Mouse (Mus musculus) heart, postnatal 0 days (tissue): ENCODE measurements around the gene Elp6. TPM values are rescaled to one million over a fixed set of nuclear protein-coding genes. Genes with fewer than 3 reads are reported as not detected.

Experiments
- ATAC-seq: fragments of 200-750 bp; cut with Nextera tagmentation; 2 replicates; pipeline ENCODE4 v1.8.0; 2017; ENCODE audit warnings: low read depth, moderate number of reproducible peaks, moderate library complexity; ENCODE audit not compliant: insufficient read depth
- DNase-seq: peaks from one replicate; pipeline ENCODE4 v3.0.0-alpha.2; 2016; ENCODE audit warnings: low spot score
- H3K27ac ChIP-seq: fragments of 300-500 bp; sonication (generic); 2 replicates; pipeline ENCODE4 v1.5.1; 2014; ENCODE audit warnings: low read depth, mild to moderate bottlenecking
- H3K27me3 ChIP-seq: fragments of 300-500 bp; sonication (generic); 2 replicates; pipeline ENCODE4 v1.6.1; 2014; ENCODE audit warnings: low read length, mixed read lengths; ENCODE audit not compliant: control insufficient read depth, insufficient read depth
- H3K36me3 ChIP-seq: fragments of 300-500 bp; sonication (generic); replicated peaks from 2 replicates; pipeline ENCODE4 v1.6.1; 2014; ENCODE audit warnings: low read length, mixed read lengths; ENCODE audit not compliant: control insufficient read depth, insufficient read depth
- H3K4me1 ChIP-seq: fragments of 300-500 bp; sonication (generic); 2 replicates; pipeline ENCODE4 v1.6.1; 2014; ENCODE audit warnings: antibody characterized with exemption; ENCODE audit not compliant: control insufficient read depth, insufficient read depth
- H3K4me2 ChIP-seq: fragments of 300-500 bp; sonication (generic); 2 replicates; pipeline ENCODE4 v1.6.1; 2014; ENCODE audit warnings: low read depth, mild to moderate bottlenecking, low read length, moderate library complexity
- H3K4me3 ChIP-seq: fragments of 300-500 bp; sonication (generic); 2 replicates; pipeline ENCODE4 v1.5.1; 2014; ENCODE audit warnings: low read depth, low read length
- H3K9ac ChIP-seq: fragments of 300-500 bp; sonication (generic); replicated peaks from 2 replicates; pipeline ENCODE4 v1.6.1; 2014; ENCODE audit warnings: low read depth, low read length, mixed read lengths
- H3K9me3 ChIP-seq: fragments of 300-500 bp; sonication (generic); replicated peaks from 2 replicates; pipeline ENCODE4 v1.6.1; 2016; ENCODE audit warnings: low read length; ENCODE audit not compliant: control insufficient read depth
- CTCF ChIP-seq: IDR thresholded peaks from 2 replicates; pipeline ENCODE4 v1.5.1; 2016; ENCODE audit warnings: antibody characterized with exemption, control low read depth, low read depth
- EP300 ChIP-seq: IDR thresholded peaks from 2 replicates; pipeline ENCODE4 v1.6.1; 2016; ENCODE audit warnings: antibody characterized with exemption, low read depth
- WGBS: fragments of 180-500 bp; shearing (Covaris S2); extraction: QIAGEN DNeasy Blood & Tissue Kit; methylation state at CpG from one replicate; pipeline ENCODE4 v1.1.7; 2014; 5-methylcytosine and 5-hydroxymethylcytosine counted together
- polyA plus RNA-seq: library from polyadenylated mRNA; unstranded; fragments of >200 nt; fragmentation: Nextera tagmentation; extraction: Ambion mirVana; gene quantifications from 2 replicates; pipeline ENCODE4 v1.2.1, GENCODE M21; 2015
- total RNA-seq: library from RNA; depleted of rRNA; stranded (reverse); fragments of >200 nt; gene quantifications from 2 replicates; pipeline ENCODE4 v1.2.3, GENCODE M21; 2014; ENCODE audit warnings: low replicate concordance

The Elp6 gene
- total and polyA plus RNA-seq, 2 experiments from 2014 or later, result 6.8 to 21.9 TPM

- Histone ChIP-seq H3K4me3 (no peak overlapping the region), H3K27ac (no peak overlapping the region), H3K4me2 (no peak overlapping the region), H3K36me3 (no peaks in the 10 kb centered on the region), H3K27me3 (no peaks in the 10 kb centered on the region), H3K9ac (no peak overlapping the region), H3K9me3 (no peaks in the 10 kb centered on the region), H3K4me1 (no peaks in the 10 kb centered on the region)
- TF ChIP-seq EP300, result no peak
- TF ChIP-seq CTCF, result no peak
- no peak for DNase-seq
- ATAC-seq, result no peak
- WGBS, result 87% methylated on average over 5 of the region's 5 CpGs
Observed at GRCm38 (mm10) chr9:110350188-110350587, 45.2 kb downstream of the Elp6 start.

DNA sequence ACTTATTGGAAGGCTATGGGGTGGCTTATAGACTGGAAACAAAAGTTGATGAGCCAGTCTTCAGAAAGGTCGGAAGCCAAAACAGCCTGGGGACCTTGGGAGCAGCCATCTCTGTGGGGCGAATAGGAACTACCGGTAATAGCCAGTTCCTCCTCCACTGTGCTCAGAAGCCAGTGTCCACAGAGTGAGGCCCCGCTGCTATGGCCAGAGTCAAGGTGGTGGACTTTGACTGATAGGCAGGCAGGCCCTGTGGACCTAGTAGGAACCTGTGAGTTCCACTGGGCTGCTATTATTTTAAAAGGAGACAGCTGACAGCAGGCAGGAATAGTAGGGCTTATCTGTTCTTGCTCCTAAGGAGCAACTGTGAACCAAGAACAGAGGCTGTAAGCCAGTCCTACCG is 45.6 kb downstream of the Elp6 start:
- Histone ChIP-seq H3K27me3 (no peaks in the 10 kb centered on the region), H3K4me3 (no peak overlapping the region), H3K9me3 (no peaks in the 10 kb centered on the region), H3K4me2 (no peak overlapping the region), H3K9ac (no peak overlapping the region), H3K36me3 (no peaks in the 10 kb centered on the region), H3K4me1 (no peaks in the 10 kb centered on the region), H3K27ac (no peak overlapping the region)
- DNase-seq (no peak), ATAC-seq (no peak)
- no peak for TF ChIP-seq CTCF
- no peak for TF ChIP-seq EP300
- WGBS, result 81% methylated on average over 5 of the region's 5 CpGs

- Histone ChIP-seq H3K9ac (no peak overlapping the region), H3K4me3 (no peak overlapping the region), H3K36me3 (no peaks in the 10 kb centered on the region), H3K4me1 (no peaks in the 10 kb centered on the region), H3K9me3 (no peaks in the 10 kb centered on the region), H3K4me2 (no peak overlapping the region), H3K27ac (no peak overlapping the region), H3K27me3 (no peaks in the 10 kb centered on the region)
- ATAC-seq (no peak), DNase-seq (no peak)
- TF ChIP-seq EP300, result no peak
- TF ChIP-seq CTCF, result no peak
- WGBS, result 82% methylated on average over 2 of the region's 2 CpGs
Observed at GRCm38 (mm10) chr9:110351350-110351749, 46.4 kb downstream of the Elp6 start.

DNA sequence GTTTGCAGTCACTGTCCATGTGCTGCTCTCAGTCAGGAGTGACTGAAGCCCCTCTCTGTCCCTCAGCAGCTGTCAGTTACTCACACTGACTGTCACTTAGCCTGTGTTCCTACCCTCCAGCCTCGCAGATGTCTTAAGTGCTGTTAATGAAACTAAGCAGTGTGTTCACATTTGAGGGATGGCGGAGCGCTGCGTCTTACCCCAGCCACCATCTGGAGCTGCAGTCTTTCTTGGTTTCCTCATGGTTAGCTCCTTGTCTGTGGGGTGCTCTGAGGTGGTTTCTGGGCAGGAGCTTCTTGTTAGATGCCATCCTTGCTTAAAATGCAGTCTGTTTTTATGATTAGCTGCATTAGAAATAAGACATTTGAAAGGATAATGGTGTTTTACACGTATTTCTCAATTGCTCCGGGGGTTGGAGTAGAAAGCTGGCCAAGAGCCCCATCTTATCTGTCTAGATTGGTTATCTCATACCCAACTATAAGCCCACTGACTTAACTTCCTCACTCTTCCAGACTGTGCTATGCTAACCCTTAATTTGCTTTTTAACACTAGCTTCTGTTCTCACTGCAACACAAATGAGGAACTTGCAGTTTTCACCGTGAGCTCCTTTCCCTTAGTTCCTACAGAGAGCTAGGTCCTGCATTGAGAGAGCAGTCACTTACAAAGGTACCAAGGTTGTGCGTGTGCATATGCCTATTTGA is 47.1 kb downstream of the Elp6 start:
- WGBS, result 74% methylated on average over 8 of the region's 8 CpGs
- Histone ChIP-seq H3K4me2 (no peak overlapping the region), H3K27me3 (no peaks in the 10 kb centered on the region), H3K27ac (no peak overlapping the region), H3K4me3 (no peak overlapping the region), H3K36me3 (no peaks in the 10 kb centered on the region), H3K4me1 (no peaks in the 10 kb centered on the region), H3K9ac (no peak overlapping the region), H3K9me3 (no peaks in the 10 kb centered on the region)
- TF ChIP-seq EP300 (no peak), CTCF (no peak)
- no peak for DNase-seq
- no peak for ATAC-seq

DNA sequence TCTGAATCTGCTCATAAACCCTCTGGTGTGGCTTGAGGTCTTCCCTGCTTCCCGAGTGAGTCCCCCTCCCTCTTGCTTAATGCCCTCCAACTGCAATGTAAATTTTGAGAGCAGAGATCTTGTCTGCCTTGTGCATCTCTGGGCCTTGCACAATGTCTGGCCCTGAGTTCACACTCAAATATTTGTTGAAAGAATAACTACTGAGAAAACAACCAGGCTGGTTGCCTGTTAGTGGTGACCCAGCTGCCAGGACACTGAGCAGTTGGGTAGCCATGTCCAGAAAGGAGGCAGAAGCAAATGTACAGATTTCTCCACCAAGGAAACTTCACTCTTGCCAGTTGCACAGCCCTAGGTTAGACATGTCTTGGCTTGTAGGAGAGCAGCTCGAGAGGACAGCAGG is 53.4 kb downstream of the Elp6 start:
- H3K36me3 ChIP-seq, result peaks cover 9% of the 10 kb centered on the region
- no peaks in the 10 kb centered on the region for H3K4me1 ChIP-seq
- no peak overlapping the region for H3K9ac ChIP-seq
- H3K27ac ChIP-seq, result no peak overlapping the region
- no peak for TF ChIP-seq EP300
- TF ChIP-seq CTCF, result no peak
- no peak overlapping the region for H3K4me2 ChIP-seq
- DNase-seq, result no peak
- no peak overlapping the region for H3K4me3 ChIP-seq
- WGBS, result 81% methylated on average over 2 of the region's 2 CpGs
- H3K27me3 ChIP-seq, result no peaks in the 10 kb centered on the region
- no peaks in the 10 kb centered on the region for H3K9me3 ChIP-seq
- ATAC-seq, result no peak

DNA sequence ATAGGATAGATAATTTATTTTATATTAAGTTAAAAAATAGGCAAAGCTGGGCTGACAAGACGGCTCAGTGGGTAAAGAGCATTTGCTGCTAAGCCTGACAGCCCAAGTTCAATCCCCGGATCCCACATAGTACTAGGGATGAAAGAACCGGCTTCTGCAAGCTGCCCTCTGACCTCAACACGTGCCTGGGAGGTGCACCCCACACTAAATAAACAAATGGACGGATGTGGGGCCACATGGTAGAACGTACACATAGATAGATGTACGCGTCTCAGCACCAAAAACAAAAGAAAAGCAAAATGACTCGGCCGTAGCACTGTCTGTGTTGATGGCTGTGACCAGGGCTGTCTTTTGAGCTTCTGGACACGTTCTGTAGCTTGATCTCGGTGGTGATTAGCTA is 56.3 kb downstream of the Elp6 start:
- no peak for ATAC-seq
- 67% methylated on average over 12 of the region's 12 CpGs for WGBS
- H3K36me3 ChIP-seq, result peaks cover 23% of the 10 kb centered on the region

More for the DNA sequence above, 56.3 kb downstream of the Elp6 start:
- no peaks in the 10 kb centered on the region for H3K27me3 ChIP-seq
- H3K9ac ChIP-seq, result no peak overlapping the region
- H3K4me1 ChIP-seq, result no peaks in the 10 kb centered on the region
- TF ChIP-seq CTCF (no peak), EP300 (no peak)
- H3K4me3 ChIP-seq, result no peak overlapping the region
- DNase-seq, result no peak
- no peak overlapping the region for H3K4me2 ChIP-seq
- H3K27ac ChIP-seq, result no peak overlapping the region
- no peaks in the 10 kb centered on the region for H3K9me3 ChIP-seq
